Mouse (Mus musculus): Measurements from ENCODE around the gene Vmn2r3.

GRCm38 (mm10) chr3:64259582-64259981 lies 29.9 kb downstream of the Vmn2r3 start:
- TF ChIP-seq CTCF (IDR thresholded peaks at IDR 0.05; ENCODE audit: control insufficient read depth, insufficient read depth, insufficient replicate concordance, low read depth, low read length) (no peak), POLR2A (IDR thresholded peaks at IDR 0.05; ENCODE audit: control insufficient read depth, low read depth, low read length) (no peak)

All from testis, adult 2 months (tissue).